In genomic region chr6:85475581-85475980, GRCm38 (mm10) we compare ENCODE assay signal across 29 mouse cellular contexts. TPM values are rescaled to one million over a fixed set of nuclear protein-coding genes. Genes with fewer than 3 reads are reported as not detected.
DNase-seq lines count a peak whose midpoint lies in the region; ATAC-seq lines count a peak whose summit lies in the region.
"Had no signal": no experiment of that assay in that cellular context is flagged by ENCODE, and none has a peak within 500 bp of the region (broad histone marks: within the 10 kb centered on the region; RNA-seq: fewer than 3 reads in every experiment).

No protein-coding gene starts in this region.

- DNase-seq in heart, adult 11 months, result peak; percentile 60
- DNase-seq in heart, postnatal 10 days, result no peak
- DNase-seq in ES-CJ7 (ENCODE audit: low read depth, low spot score), result peak; percentile 61
- DNase-seq in R1 (ENCODE audit: low read depth, low spot score), result peak; percentile 51
- peak; percentile 65 for DNase-seq in ZHBTc4 (ENCODE audit: low read depth, low spot score)
- no peak for DNase-seq in Muller cell, postnatal 12 days (ENCODE audit: inconsistent ontology term)
- DNase-seq in gastrocnemius, postnatal 25 days, result no peak
- DNase-seq: adrenal gland, adult 2 months; adrenal gland, adult 8-10 months; adrenal gland, postnatal 10 days; adrenal gland, postnatal 14 days; adrenal gland, postnatal 25 days; adrenal gland, postnatal 36 days; B cell, adult 2 months; cerebellum, adult 11 months; cerebellum, adult 11-12 months; cerebellum, adult 18-20 months; cerebellum, adult 2 months; cerebellum, adult 8-10 months; cerebellum, adult 9-10 months had no signal

- intact Hi-C loops in heart, postnatal 10 days (cut with DNase I), result no loop called here

- no peaks in the 10 kb centered on the region for H3K4me1 ChIP-seq in intestine, embryonic 16.5 days (ENCODE audit: control insufficient read depth, insufficient read depth, low read length)

- H3K36me3 ChIP-seq in intestine, embryonic 16.5 days (ENCODE audit: control insufficient read depth, insufficient read depth, low read length), result no peaks in the 10 kb centered on the region
- H3K36me3 ChIP-seq: G1E had no signal

- H3K27ac ChIP-seq in intestine, embryonic 16.5 days (ENCODE audit: low read length), result no peak overlapping the region

- ATAC-seq in intestine, embryonic 16.5 days, result no peak
- ATAC-seq: activated CD4-positive, CD25-positive, alpha-beta regulatory T cell, adult 4 months; CD4-positive, CD25-positive, alpha-beta regulatory T cell, adult 4 months; Patski had no signal

- 80% methylated on average over 3 of the region's 3 CpGs for WGBS in intestine, embryonic 16.5 days

- H3K4me2 ChIP-seq in intestine, embryonic 16.5 days (ENCODE audit: low read depth, low read length), result no peak overlapping the region

- no peaks in the 10 kb centered on the region for H3K9me3 ChIP-seq in intestine, embryonic 16.5 days (ENCODE audit: control insufficient read depth, low read length)
- H3K9me3 ChIP-seq: G1E had no signal

- no peak overlapping the region for H3K9ac ChIP-seq in intestine, embryonic 16.5 days (ENCODE audit: low read depth, low read length)

- no peak overlapping the region for H3K4me3 ChIP-seq in intestine, embryonic 16.5 days (ENCODE audit: low read length)

- peaks cover 8% of the 10 kb centered on the region; the same call in 1 of the 2 replicates for H3K27me3 ChIP-seq in intestine, embryonic 16.5 days (replicated peaks; ENCODE audit: control insufficient read depth, insufficient read depth, low read length)

RNA-seq across cellular contexts. Expression of gene Pradc1, which starts 23.8 kb away (rescaled TPM):
- total RNA-seq in heart, postnatal 10 days (2021), result 10 to 100 TPM; 17.9 to 19.4 TPM
- 39.4 and 41.2 TPM in 2 replicates for polyA plus RNA-seq in intestine, embryonic 16.5 days (2015; fragmentation: Nextera tagmentation; extraction: Ambion mirVana)
- 10 to 100 TPM; 12.4 to 14.6 TPM for total RNA-seq in gastrocnemius, postnatal 25 days (2021)

RNA-seq across cellular contexts. Expression of gene Cct7, which starts 24.3 kb away (rescaled TPM):
- total RNA-seq in heart, postnatal 10 days (2021), result 100 to 1,000 TPM; 160 to 172 TPM
- polyA plus RNA-seq in intestine, embryonic 16.5 days (2015; fragmentation: Nextera tagmentation; extraction: Ambion mirVana), result 417 and 458 TPM in 2 replicates
- 100 to 1,000 TPM; 108 to 109 TPM for total RNA-seq in gastrocnemius, postnatal 25 days (2021)

RNA-seq across cellular contexts. Expression of gene Fbxo41, which starts 27.2 kb away (rescaled TPM):
- not detected for total RNA-seq in heart, postnatal 10 days (2021)
- polyA plus RNA-seq in intestine, embryonic 16.5 days (2015; fragmentation: Nextera tagmentation; extraction: Ambion mirVana), result 0.12 and 0.16 TPM in 2 replicates
- not detected for total RNA-seq in gastrocnemius, postnatal 25 days (2021)
- polyA plus RNA-seq: G1E had no signal

RNA-seq across cellular contexts. Expression of gene Egr4, which starts 37.8 kb away (rescaled TPM):
- not detected for total RNA-seq in heart, postnatal 10 days (2021)
- not detected in 2 replicates for polyA plus RNA-seq in intestine, embryonic 16.5 days (2015; fragmentation: Nextera tagmentation; extraction: Ambion mirVana)
- not detected for total RNA-seq in gastrocnemius, postnatal 25 days (2021)
- total RNA-seq: adrenal gland, adult 18-20 months; adrenal gland, adult 2 months; adrenal gland, adult 8-10 months; adrenal gland, postnatal 25 days; adrenal gland, postnatal 36 days; CH12.LX; G1E; MEL had no signal
- polyA plus RNA-seq: activated CD4-positive, CD25-positive, alpha-beta regulatory T cell, adult 4 months; adrenal gland, adult 2 months; C2C12; CD4-positive, CD25-positive, alpha-beta regulatory T cell, adult 4 months; G1E; Patski had no signal

RNA-seq across cellular contexts. Expression of gene Smyd5, which starts 43.8 kb away (rescaled TPM):
- total RNA-seq in heart, postnatal 10 days (2021), result 10 to 100 TPM; 11.1 to 12.5 TPM
- polyA plus RNA-seq in intestine, embryonic 16.5 days (2015; fragmentation: Nextera tagmentation; extraction: Ambion mirVana), result 45.8 and 52.5 TPM in 2 replicates
- total RNA-seq in gastrocnemius, postnatal 25 days (2021), result 1 to 10 TPM; 5.8 to 6.1 TPM

Comparison
In these comparisons a context has a peak if more than half of its experiments do, and no peak if none do; other contexts are left out.
1. DNase-seq: peak in heart, adult 11 months (single experiment), ES-CJ7 (single experiment), R1 (single experiment) and ZHBTc4 (single experiment); none in heart, postnatal 10 days (0 of 2), Muller cell, postnatal 12 days (single experiment) and gastrocnemius, postnatal 25 days (single experiment).